Mouse (Mus musculus): ENCODE results near the gene Slc9a6.

The Slc9a6 gene

GRCm38 (mm10) chrX:56667296-56667695 is 57.7 kb downstream of the Slc9a6 start:
- peak; percentile 8 for DNase-seq

GRCm38 (mm10) chrX:56668051-56668450 is 58.5 kb downstream of the Slc9a6 start:
- DNase-seq = no peak

DNA sequence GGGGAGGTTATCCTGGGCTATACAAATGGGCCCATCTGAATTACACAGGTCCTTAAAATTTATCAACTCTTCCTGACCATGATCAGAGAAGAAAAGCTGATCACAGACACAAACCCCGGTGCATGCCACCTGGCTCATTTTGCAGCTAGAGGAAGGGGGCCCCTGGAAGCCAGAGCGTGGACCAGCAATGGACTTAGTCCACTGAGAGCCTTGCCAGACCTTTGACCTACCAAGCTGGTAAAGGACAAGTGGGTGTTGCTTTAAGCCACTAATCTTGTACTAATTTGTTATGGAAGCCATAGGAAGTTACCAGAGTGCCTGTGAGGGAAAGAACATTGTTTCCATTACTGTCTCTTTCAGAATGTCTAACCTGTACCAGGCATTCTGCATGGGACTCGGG is 58.9 kb downstream of the Slc9a6 start:
- no peak for DNase-seq

DNA sequence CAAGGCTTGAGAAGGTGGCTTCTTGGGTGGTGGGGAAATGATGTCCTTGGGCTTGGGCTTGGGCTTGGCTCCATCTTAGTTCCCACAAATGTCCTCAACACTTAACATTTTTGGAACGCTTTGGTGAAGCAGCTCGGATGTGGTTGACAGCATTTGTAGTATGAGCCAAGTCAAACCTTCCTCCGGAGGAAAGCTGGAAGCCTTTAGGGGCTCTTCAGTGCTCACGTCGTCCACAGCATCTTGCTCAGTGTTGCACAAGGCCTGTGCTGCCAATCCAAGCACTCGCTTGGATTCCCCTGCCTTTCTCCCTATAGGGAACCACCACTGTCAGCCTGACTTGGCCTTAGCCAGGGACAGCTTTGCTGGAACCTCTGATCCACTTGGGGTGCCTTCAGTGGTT is 66.0 kb downstream of the Slc9a6 start:
- DNase-seq = no peak

DNA sequence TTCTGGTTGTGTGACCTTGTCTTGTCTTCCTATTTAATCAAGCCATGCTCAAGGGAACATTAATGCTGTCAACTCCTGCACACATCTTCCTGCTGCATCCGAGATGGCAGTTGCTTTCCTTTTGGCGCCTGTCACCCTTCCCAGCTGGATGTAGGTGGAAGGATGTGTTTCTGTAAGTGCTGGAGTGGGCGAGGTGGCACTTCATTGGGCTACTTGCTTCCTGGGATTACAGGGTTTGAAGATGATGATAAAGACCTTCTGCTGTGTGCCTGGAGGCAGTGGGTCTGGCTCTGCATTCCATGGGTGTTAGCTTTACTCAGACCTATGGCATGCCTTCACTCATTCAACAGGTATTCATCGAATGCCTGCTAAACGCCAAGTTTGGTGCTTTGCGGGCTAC is 68.2 kb downstream of the Slc9a6 start:
- DNase-seq = no peak

GRCm38 (mm10) chrX:56679066-56679465 is 69.5 kb downstream of the Slc9a6 start:
- DNase-seq = no peak

DNA sequence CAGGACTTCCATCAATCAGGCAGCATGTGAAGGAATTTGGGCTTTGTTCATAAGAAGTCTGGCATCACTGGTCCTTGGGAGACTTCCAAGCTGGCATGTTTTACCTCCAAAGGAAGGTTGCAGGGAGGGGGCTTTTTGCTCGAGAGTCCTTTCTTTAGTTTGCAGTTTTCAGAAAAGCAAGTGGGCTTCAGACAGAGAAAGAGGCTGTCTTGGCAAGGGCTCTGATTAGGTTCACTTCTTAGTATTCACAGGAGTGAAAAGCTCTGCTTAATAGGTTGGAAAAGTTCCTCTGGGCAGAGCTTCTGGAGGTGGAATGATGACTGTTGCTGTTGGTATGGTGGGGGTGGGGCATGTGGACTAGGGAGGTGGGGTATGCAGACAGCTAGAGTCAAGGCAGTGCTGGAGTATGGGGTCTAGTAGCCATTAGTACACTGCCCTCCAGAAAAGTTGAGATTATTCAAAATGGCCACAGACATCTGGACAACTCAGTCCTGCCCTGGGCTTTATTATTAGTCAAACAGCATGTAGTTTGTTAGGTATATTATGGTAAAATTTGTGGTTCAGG is 72.7 kb downstream of the Slc9a6 start:
- DNase-seq = no peak

GRCm38 (mm10) chrX:56683521-56683920 is 74.0 kb downstream of the Slc9a6 start:
- DNase-seq = peak; percentile 12

DNA sequence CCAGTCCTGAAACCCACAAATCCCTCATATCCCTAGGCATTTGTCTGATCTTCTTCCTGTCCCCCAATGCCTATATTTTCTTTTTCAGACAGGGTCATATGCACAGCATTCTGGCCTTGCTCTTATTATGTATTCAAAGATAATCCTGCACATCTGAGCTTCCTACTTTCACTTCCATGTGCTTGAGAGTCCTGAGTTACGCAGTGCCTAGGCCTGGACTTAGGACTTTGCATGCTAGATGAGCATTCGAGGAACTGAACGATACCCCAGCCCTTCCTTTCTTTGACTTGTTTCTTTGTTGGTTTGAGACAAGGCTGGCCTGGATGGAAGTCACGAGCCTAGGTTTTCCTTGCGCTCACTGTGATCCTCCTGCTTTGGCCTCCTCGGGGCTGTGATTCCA is 83.0 kb downstream of the Slc9a6 start:
- no peak for DNase-seq

- DNase-seq = no peak
Measured at GRCm38 (mm10) chrX:56694539-56694938, 85.0 kb downstream of the Slc9a6 start.

DNA sequence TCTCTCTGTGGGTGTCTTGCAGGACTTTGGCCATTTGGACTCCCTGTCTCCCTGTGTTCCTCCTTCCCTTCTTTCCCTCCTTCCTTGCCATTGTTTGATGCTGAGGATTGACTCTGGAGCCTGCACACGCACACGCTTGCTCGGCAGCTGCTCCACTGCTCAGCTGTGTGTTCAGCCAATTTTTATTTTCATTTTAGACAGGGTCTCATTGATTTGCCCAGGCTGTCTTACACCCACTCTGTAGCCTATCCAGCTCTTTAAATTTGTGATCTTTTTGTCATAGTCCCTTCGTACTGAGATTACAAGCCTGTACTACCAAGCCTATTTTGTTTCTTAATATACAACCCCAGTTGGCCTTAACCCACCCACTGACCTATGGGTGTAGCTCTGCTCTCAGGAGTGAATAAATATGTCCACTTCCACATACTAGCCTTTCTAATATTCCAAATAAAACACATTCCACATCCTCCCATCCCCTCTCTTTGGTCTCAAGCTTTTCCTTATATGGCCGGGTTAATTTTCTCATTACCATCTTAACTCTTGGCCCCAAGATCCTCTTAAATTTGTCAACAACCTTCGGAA is 87.7 kb downstream of the Slc9a6 start:
- DNase-seq = no peak

DNA sequence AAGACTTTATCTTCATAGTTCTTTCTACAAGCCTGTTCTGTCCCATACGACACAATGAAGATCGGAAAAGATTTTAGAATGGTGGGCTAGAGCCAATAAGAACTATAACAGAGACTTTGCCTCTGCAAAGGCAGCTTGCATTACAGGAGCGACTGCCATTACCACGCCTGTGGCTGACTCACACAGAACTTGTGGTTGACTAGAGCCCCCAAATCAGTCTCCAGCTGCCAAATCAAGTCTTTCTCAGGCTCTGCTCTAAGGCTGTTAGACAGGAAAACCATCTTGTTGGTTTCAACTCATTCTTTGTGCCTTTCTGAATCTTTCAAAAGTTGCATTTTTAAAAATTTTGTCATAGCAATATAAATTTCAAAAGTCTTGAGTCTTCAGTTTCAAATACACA is 88.3 kb downstream of the Slc9a6 start:
- no peak for DNase-seq

DNA sequence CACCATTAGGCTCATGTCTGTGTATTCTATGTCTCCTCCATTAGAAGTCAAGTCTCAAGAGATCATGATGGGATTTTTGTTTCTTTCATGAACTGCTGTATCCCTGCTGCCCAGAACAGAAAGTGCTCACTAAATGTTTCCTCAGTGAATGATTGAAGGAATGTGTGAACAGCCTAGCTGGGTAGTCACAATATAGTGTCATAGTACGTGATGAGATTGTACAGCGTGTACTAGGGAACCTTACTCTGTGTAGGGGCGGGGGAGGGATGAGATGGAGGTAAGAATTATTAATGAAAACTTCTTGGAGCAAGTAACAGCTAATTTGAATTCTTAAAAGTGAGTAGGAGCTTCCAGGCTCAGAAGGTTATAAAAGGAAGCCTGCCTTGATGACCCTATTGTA is 91.7 kb downstream of the Slc9a6 start:
- no peak for DNase-seq

GRCm38 (mm10) chrX:56703965-56704562 is 94.5 kb downstream of the Slc9a6 start:
- DNase-seq = no peak

DNA sequence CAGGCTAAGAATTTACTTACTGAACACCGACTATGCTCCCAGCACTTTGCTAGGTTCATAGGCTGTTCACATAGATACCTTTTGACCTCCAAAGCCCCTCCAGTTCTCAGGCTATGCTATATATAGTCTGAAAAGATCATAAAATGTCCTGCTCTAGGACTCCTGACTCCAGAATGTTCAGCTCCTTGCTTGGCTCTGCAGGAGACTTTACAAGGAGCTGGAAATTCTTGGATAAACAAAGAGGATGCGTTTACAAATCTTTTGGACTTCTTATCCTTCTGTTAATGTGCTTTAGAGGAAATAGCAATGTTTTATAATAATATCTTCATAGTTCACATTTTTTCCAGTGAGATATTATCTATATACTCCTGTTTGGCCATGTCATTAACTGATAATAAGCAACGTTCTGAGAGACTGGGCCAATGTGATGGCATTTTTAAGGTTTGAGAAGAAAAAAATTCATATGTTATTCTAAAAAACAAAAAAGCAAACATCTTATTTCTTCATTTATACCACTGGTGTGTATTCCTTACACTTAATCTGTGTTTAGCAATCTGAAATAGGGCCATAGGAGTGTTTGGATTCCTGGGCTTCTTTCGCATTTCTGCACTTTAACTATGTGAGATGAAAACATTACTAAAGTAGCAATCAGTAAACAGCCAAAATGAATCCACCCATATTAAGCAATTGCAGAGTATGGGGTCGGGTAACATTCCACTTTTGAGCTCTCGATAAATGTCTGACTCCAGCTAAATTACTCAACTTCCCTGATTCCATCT is 99.2 kb downstream of the Slc9a6 start:
- DNase-seq = no peak

DNA sequence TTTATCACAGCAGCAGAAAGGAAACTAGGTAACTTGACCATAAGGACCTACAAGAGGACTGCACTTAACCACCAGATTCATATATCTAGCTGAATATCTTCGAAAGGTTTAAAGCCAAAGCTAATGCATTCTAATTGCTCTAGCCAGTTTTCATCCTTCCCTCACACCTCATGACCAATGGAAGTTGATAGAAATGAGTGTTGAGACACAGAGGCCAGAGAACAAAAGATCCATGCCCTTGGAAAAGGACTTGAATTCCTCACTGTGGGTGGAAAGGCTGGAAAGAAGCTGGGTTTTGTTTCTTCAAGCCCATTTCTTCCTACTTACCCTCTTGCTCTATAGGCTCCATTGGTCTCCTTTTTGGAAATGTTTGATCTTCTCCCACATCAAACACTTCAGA is 101.0 kb downstream of the Slc9a6 start:
- no peak for DNase-seq

DNA sequence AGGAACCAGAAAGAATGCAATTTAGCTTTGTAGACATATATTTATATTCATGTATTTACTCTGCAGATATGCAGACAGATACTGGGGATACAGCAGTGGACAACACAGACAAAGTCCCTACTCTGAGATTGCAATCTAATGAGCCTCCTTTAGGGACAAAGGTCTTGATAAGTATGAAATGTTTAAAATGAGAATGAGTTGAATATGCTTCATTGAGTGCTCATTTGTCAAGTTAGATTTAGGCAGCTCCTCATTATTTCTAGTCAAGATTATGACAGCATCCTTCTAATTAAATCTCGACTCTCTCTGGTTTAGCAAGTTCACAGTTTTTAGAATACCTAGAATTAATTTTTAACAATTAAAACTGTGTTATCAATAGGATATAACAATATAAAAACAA is 103.1 kb downstream of the Slc9a6 start:
- DNase-seq = no peak
